Mouse (Mus musculus) MEL (cell line): ENCODE results near the gene Tmem63a. TPM values are rescaled to one million over a fixed set of nuclear protein-coding genes. Genes with fewer than 3 reads are reported as not detected.

Source experiments
- DNase-seq: peaks from one replicate; pipeline ENCODE4 v3.0.0; 2011; ENCODE audit warnings: low read depth, low spot score
- H3K27ac ChIP-seq: 2 replicates; pipeline ENCODE4 v1.5.1; 2012; ENCODE audit warnings: low read depth, mild to moderate bottlenecking, control low read depth, low read length, moderate library complexity; ENCODE audit not compliant: control insufficient read depth
- H3K27me3 ChIP-seq, 2 experiments: fragments of 150-350 bp in 1 of 2; sonication (generic) in 1 of 2; 2 replicates each; pipeline ENCODE4 v1.6.1; 2012; ENCODE audit warnings: low read length in 2 of 2, mild to moderate bottlenecking in 2 of 2, improper control_type of control experiment in 1 of 2, moderate library complexity in 1 of 2; ENCODE audit not compliant: insufficient read depth in 2 of 2, control insufficient read depth in 1 of 2
- H3K36me3 ChIP-seq, 2 experiments: 2 replicates each; pipeline ENCODE4 v1.6.1; 2012 to 2014; ENCODE audit warnings: low read length in 2 of 2, improper control_type of control experiment in 1 of 2, inconsistent platforms in 1 of 2, mild to moderate bottlenecking in 1 of 2; ENCODE audit not compliant: insufficient read depth in 2 of 2, control insufficient read depth in 1 of 2
- H3K4me1 ChIP-seq, 2 experiments: fragments of 150-350 bp in 1 of 2; sonication (generic) in 1 of 2; 2 replicates each; pipeline ENCODE4 v1.6.1; 2012; ENCODE audit warnings: low read length in 2 of 2, improper control_type of control experiment in 1 of 2, mild to moderate bottlenecking in 1 of 2; ENCODE audit not compliant: insufficient read depth in 2 of 2, control insufficient read depth in 1 of 2
- H3K4me3 ChIP-seq, 2 experiments: fragments of 150-350 bp in 1 of 2; sonication (generic) in 1 of 2; 2 replicates each; pipeline ENCODE4 v1.5.1; 2012; ENCODE audit warnings: low read depth in 2 of 2, low read length in 2 of 2, mild to moderate bottlenecking in 2 of 2, moderate library complexity in 2 of 2, control low read depth in 1 of 2, improper control_type of control experiment in 1 of 2; ENCODE audit not compliant: control insufficient read depth in 1 of 2, insufficient read depth in 1 of 2
- H3K79me2 ChIP-seq: 2 replicates; pipeline ENCODE4 v1.6.1; 2012; ENCODE audit warnings: mild to moderate bottlenecking, low read length, moderate library complexity; ENCODE audit not compliant: control insufficient read depth, poor library complexity, insufficient read depth
- H3K9ac ChIP-seq: 2 replicates; pipeline ENCODE4 v1.6.1; 2012; ENCODE audit warnings: low read depth, mild to moderate bottlenecking, control low read depth, low read length, moderate library complexity; ENCODE audit not compliant: control insufficient read depth, poor library complexity, severe bottlenecking
- H3K9me3 ChIP-seq: fragments of 150-350 bp; sonication (generic); replicated peaks from 2 replicates; pipeline ENCODE4 v1.6.1; 2012; ENCODE audit warnings: mild to moderate bottlenecking, low read length, improper control_type of control experiment, moderate library complexity; ENCODE audit not compliant: insufficient read depth
- CHD1 ChIP-seq: IDR thresholded peaks from 2 replicates; pipeline ENCODE4 v1.6.1; 2012; ENCODE audit warnings: low read depth, mild to moderate bottlenecking, inconsistent platforms, low read length, improper control_type of control experiment
- CTCF ChIP-seq, 3 experiments: IDR thresholded peaks in 2 of 3; conservative IDR thresholded peaks in 1 of 3; 2 replicates each; pipeline ENCODE4 v1.5.1; 2011 to 2012; ENCODE audit warnings: low read length in 3 of 3, low read depth in 2 of 3, mild to moderate bottlenecking in 2 of 3, improper control_type of control experiment in 1 of 3, inconsistent platforms in 1 of 3, mixed read lengths in 1 of 3, moderate library complexity in 1 of 3; ENCODE audit not compliant: control insufficient read depth in 1 of 3, insufficient read depth in 1 of 3, poor library complexity in 1 of 3, severe bottlenecking in 1 of 3
- E2F4 ChIP-seq: IDR thresholded peaks from 2 replicates; pipeline ENCODE4 v1.6.1; 2011; ENCODE audit warnings: low read depth, low read length, improper control_type of control experiment, borderline replicate concordance
- EP300 ChIP-seq, 2 experiments: IDR thresholded peaks; 2 replicates each; pipeline ENCODE4 v1.6.1; 2011; ENCODE audit warnings: improper control_type of control experiment in 2 of 2, low read length in 2 of 2, low read depth in 1 of 2, mild to moderate bottlenecking in 1 of 2
- ETS1 ChIP-seq: IDR thresholded peaks from 2 replicates; pipeline ENCODE4 v1.6.1; 2012; ENCODE audit warnings: low read depth, mild to moderate bottlenecking, inconsistent platforms, low read length, improper control_type of control experiment, moderate library complexity
- GABPA ChIP-seq: IDR thresholded peaks from 2 replicates; pipeline ENCODE4 v1.6.1; 2012; ENCODE audit warnings: low read depth, mild to moderate bottlenecking, inconsistent platforms, low read length, improper control_type of control experiment, moderate library complexity
- GATA1 ChIP-seq: IDR thresholded peaks from 2 replicates; pipeline ENCODE4 v1.6.1; 2011; ENCODE audit warnings: low read depth, low read length, improper control_type of control experiment
- JUND ChIP-seq: IDR thresholded peaks from 2 replicates; pipeline ENCODE4 v1.6.1; 2011; ENCODE audit warnings: low read depth, mild to moderate bottlenecking, improper control_type of control experiment, low read length
- MAFK ChIP-seq: IDR thresholded peaks from 2 replicates; pipeline ENCODE4 v1.6.1; 2011; ENCODE audit warnings: low read depth, mild to moderate bottlenecking, low read length, improper control_type of control experiment, borderline replicate concordance
- MAX ChIP-seq: IDR thresholded peaks from 2 replicates; pipeline ENCODE4 v1.6.1; 2011; ENCODE audit warnings: low read length, improper control_type of control experiment
- MXI1 ChIP-seq: IDR thresholded peaks from 2 replicates; pipeline ENCODE4 v1.6.1; 2011; ENCODE audit warnings: mild to moderate bottlenecking, low read depth, low read length, improper control_type of control experiment
- MYB ChIP-seq: IDR thresholded peaks from 2 replicates; pipeline ENCODE4 v1.6.1; 2011; ENCODE audit warnings: mild to moderate bottlenecking, low read depth, low read length, improper control_type of control experiment
- MYC ChIP-seq: IDR thresholded peaks from 2 replicates; pipeline ENCODE4 v1.6.1; 2011; ENCODE audit warnings: low read depth, mild to moderate bottlenecking, low read length, improper control_type of control experiment, moderate library complexity
- POLR2A ChIP-seq, 2 experiments: IDR thresholded peaks; 2 replicates each; pipeline ENCODE4 v1.6.1; 2011 to 2012; ENCODE audit warnings: low read length in 2 of 2, mild to moderate bottlenecking in 2 of 2, control low read depth in 1 of 2, improper control_type of control experiment in 1 of 2, low read depth in 1 of 2, moderate library complexity in 1 of 2; ENCODE audit not compliant: control insufficient read depth in 1 of 2, insufficient read depth in 1 of 2, poor library complexity in 1 of 2
- POLR2AphosphoS2 ChIP-seq: IDR thresholded peaks from 2 replicates; pipeline ENCODE4 v1.6.1; 2011; ENCODE audit warnings: low read length, improper control_type of control experiment
- POLR2AphosphoS5 ChIP-seq: IDR thresholded peaks from 2 replicates; pipeline ENCODE4 v1.6.1; 2012; ENCODE audit warnings: low read depth, borderline replicate concordance, mild to moderate bottlenecking, inconsistent platforms, low read length, moderate library complexity, mixed read lengths
- TAL1 ChIP-seq: IDR thresholded peaks from 2 replicates; pipeline ENCODE4 v1.6.1; 2012; ENCODE audit warnings: mild to moderate bottlenecking, inconsistent platforms, low read length, moderate library complexity, mixed read lengths
- TCF12 ChIP-seq: IDR thresholded peaks from 2 replicates; pipeline ENCODE4 v1.6.1; 2014; ENCODE audit warnings: low read depth, mild to moderate bottlenecking, inconsistent platforms, low read length, improper control_type of control experiment, moderate library complexity
- USF1 ChIP-seq: IDR thresholded peaks from 2 replicates; pipeline ENCODE4 v1.6.1; 2014; ENCODE audit warnings: low read depth, mild to moderate bottlenecking, inconsistent platforms, low read length, improper control_type of control experiment, moderate library complexity
- ZMIZ1 ChIP-seq: IDR thresholded peaks from 2 replicates; pipeline ENCODE4 v1.6.1; 2012; ENCODE audit warnings: low read depth, mild to moderate bottlenecking, inconsistent platforms, low read length, improper control_type of control experiment, moderate library complexity
- ZNF384 ChIP-seq: IDR thresholded peaks from 2 replicates; pipeline ENCODE4 v1.6.1; 2012; ENCODE audit warnings: low read depth, mild to moderate bottlenecking, inconsistent platforms, low read length, improper control_type of control experiment
- polyA plus RNA-seq, 2 experiments: library from polyadenylated mRNA; stranded (reverse) in 1 of 2; unstranded in 1 of 2; fragments of >175 nt in 1 of 2; fragments of >200 nt in 1 of 2; gene quantifications; 2 replicates each; pipeline versions ENCODE4 v1.2.1 to v1.2.4; 2012; ENCODE audit warnings: low replicate concordance in 2 of 2, low read depth in 1 of 2; ENCODE audit not compliant: insufficient read length in 2 of 2, insufficient read depth in 1 of 2, missing spikeins in 1 of 2
- total RNA-seq: library from RNA; depleted of rRNA; stranded (reverse); fragments of 300-350 nt; gene quantifications from 2 replicates; pipeline ENCODE4 v1.2.3, GENCODE M21; 2012

Tmem63a gene
- total and polyA plus RNA-seq, 3 experiments = 7.7 to 12.8 TPM; not detected in 1

DNA sequence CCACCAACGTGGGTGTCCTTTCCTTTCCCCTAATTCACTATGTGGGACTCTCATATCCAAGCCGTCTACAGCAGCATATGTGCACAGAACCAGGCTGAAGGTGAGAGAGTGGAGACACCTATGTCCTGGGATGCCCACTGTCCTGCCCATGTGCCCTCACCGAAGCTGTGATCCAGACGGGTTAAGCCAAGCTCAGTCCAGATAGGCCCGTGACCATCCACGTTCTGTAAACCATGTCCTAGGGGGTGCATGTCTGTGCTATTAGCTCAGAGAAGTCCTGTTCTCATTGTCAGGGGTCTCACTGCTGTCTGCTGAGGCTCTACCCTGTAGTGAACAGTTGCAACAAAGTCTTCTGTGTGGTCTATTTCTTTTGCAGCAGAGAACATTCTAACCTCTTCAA, 65.7 kb downstream of the Tmem63a start:
- Histone ChIP-seq H3K4me3 (no peak overlapping the region), H3K9me3 (no peaks in the 10 kb centered on the region), H3K36me3 (no peaks in the 10 kb centered on the region), H3K9ac (no peak overlapping the region), H3K79me2 (no peaks in the 10 kb centered on the region), H3K27me3 (peaks cover 2 to 6% of the 10 kb centered on the region in 2 experiments), H3K4me1 (no peaks in the 10 kb centered on the region), H3K27ac (no peak overlapping the region)
- TF ChIP-seq ETS1 (no peak), GABPA (no peak), TCF12 (no peak), GATA1 (no peak), MYC (no peak), EP300 (IDR thresholded peaks at IDR 0.05; ENCODE audit: low read depth in 1 of 2, low read length in 2 of 2) (no peak), TAL1 (no peak), E2F4 (no peak), POLR2AphosphoS2 (no peak), JUND (no peak), ZMIZ1 (no peak), MYB (no peak), POLR2A (IDR thresholded peaks at IDR 0.05; ENCODE audit: control insufficient read depth in 1 of 2, insufficient read depth in 1 of 2, low read depth in 1 of 2, low read length in 2 of 2, poor library complexity in 1 of 2) (no peak), ZNF384 (no peak), CHD1 (no peak), MXI1 (no peak), CTCF (IDR thresholded peaks at IDR 0.05 in 2 of 3, conservative IDR thresholded peaks at IDR 0.05 in 1 of 3; ENCODE audit: control insufficient read depth in 1 of 3, insufficient read depth in 1 of 3, low read depth in 2 of 3, low read length in 3 of 3, poor library complexity in 1 of 3, severe bottlenecking in 1 of 3) (no peak), MAX (no peak), USF1 (no peak)
- DNase-seq = no peak

DNA sequence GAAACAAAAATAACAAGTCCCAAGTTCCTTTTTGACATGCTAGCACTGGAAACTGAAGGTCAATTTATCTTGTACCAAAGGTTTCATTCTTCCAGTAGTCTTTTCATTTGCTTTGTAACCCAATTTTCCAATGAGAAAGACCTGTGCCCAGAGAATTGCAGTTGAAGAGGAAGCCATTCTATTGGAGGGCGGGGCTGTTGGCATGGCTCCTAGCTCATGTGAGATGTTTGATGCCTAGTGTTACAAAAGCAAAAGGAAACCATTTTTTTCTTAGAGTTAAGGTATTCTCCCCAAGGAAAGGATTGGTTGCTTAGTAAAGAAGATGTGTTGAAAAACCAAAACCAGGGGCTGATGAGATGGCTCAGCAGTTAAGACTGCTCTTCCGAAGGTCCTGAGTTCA, 66.1 kb downstream of the Tmem63a start:
- H3K4me1 ChIP-seq = no peaks in the 10 kb centered on the region
- no peak overlapping the region for H3K27ac ChIP-seq
- no peak for DNase-seq
- no peaks in the 10 kb centered on the region for H3K79me2 ChIP-seq
- no peaks in the 10 kb centered on the region for H3K36me3 ChIP-seq
- TF ChIP-seq MAFK (no peak), POLR2AphosphoS5 (no peak), MYB (no peak), TCF12 (no peak)
- peaks cover 2 to 6% of the 10 kb centered on the region in 2 experiments for H3K27me3 ChIP-seq
- no peak overlapping the region for H3K4me3 ChIP-seq
- H3K9me3 ChIP-seq = no peaks in the 10 kb centered on the region
- no peak overlapping the region for H3K9ac ChIP-seq
